Mouse (Mus musculus): ENCODE results near the gene S100a3. TPM values are rescaled to one million over a fixed set of nuclear protein-coding genes. Genes with fewer than 3 reads are reported as not detected.

S100a3 gene
- polyA plus RNA-seq, 1 experiment from 2014 or later = 0.70 TPM

DNA sequence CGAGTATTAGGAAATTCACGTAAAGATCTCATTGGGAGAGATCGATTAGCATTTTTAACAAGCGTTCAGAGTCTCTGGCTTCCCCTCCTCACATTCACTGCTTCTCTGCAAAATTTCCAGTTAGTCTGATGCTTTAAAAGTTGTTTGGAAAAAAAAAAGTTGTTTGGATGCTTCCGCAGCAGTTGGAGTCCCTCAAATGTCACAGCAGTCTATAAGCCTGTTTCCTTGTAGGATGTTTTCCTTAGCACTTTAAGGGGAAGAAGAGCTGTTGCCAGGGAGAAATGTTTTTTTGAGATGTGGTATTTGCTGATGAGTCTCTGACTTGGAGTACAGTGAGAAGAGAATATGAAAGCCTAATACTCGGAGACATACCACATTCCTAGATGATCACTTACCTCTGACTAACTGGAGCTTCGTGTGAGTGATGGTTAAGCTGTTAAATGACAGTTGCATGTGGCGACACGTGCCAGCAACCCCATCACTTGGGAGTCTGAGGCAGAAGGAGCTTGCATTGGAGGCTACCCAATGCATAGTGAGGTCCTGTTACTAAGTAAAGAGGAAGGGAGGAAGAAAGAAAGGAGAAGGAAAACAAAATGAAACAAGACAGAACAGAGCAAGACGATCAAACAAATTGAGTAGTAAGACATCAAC lies 16.1 kb downstream of the S100a3 start:
- H3K27ac ChIP-seq = no peak overlapping the region
- no peak for ATAC-seq (ENCODE audit: low FRiP score, low read depth)
- H3K27me3 ChIP-seq = no peaks in the 10 kb centered on the region
- WGBS = 69% methylated on average over 10 of the region's 10 CpGs
- H3K4me2 ChIP-seq (replicated peaks) = no peak overlapping the region
- no peak overlapping the region for H3K4me3 ChIP-seq
- no peaks in the 10 kb centered on the region for H3K9me3 ChIP-seq
- no peak overlapping the region for H3K9ac ChIP-seq
- H3K4me1 ChIP-seq = peaks cover 3% of the 10 kb centered on the region
- no peaks in the 10 kb centered on the region for H3K36me3 ChIP-seq

GRCm38 (mm10) chr3:90579433-90579832 lies 19.1 kb downstream of the S100a3 start:
- 49% methylated on average over 7 of the region's 7 CpGs for WGBS
- no peak overlapping the region for H3K4me2 ChIP-seq (replicated peaks)
- H3K36me3 ChIP-seq = no peaks in the 10 kb centered on the region
- no peak overlapping the region for H3K27ac ChIP-seq
- 0 out of 2 replicates have a peak, but pooled peaks have one; percentile 22 for ATAC-seq (ENCODE audit: low FRiP score, low read depth)
- peaks cover 3% of the 10 kb centered on the region for H3K4me1 ChIP-seq
- no peaks in the 10 kb centered on the region for H3K27me3 ChIP-seq
- no peak overlapping the region for H3K4me3 ChIP-seq
- H3K9ac ChIP-seq = no peak overlapping the region
- H3K9me3 ChIP-seq = no peaks in the 10 kb centered on the region; the same call in 1 of the 2 replicates

DNA sequence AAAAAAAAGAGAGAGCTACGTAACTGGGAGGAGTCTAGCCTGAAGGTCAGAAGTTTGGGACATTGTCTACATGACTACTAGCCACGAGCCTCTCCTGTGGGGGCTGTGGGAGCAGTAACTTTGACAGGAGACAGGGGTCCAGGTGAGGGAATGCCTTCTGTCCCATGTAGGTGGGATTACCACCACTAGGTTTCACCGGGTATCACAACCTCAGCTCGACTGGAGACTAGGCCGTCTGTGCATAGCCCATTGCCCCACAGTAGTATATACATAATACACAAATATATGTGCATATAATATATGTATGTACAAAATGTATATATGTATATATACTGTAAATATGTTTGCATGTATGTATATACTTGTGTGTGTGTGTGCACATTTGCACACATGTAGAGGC lies 20.8 kb downstream of the S100a3 start:
- WGBS = 87% methylated on average over 5 of the region's 5 CpGs
- ATAC-seq (ENCODE audit: low FRiP score, low read depth) = no peak
- no peaks in the 10 kb centered on the region; the same call in 1 of the 2 replicates for H3K9me3 ChIP-seq

GRCm38 (mm10) chr3:90582156-90582555 lies 21.8 kb downstream of the S100a3 start:
- Histone ChIP-seq H3K4me1 (peaks cover 8% of the 10 kb centered on the region), H3K27ac (no peak overlapping the region), H3K27me3 (no peaks in the 10 kb centered on the region), H3K4me3 (no peak overlapping the region), H3K9ac (no peak overlapping the region), H3K4me2 (replicated peaks) (no peak overlapping the region), H3K36me3 (no peaks in the 10 kb centered on the region), H3K9me3 (no peaks in the 10 kb centered on the region; the same call in 1 of the 2 replicates)
- ATAC-seq (ENCODE audit: low FRiP score, low read depth) = no peak
- 98% methylated on average over 1 of the region's 1 CpGs for WGBS

More for the DNA sequence above, 20.8 kb downstream of the S100a3 start:
- H3K4me2 ChIP-seq (replicated peaks) = no peak overlapping the region
- no peak overlapping the region for H3K9ac ChIP-seq
- no peak overlapping the region for H3K4me3 ChIP-seq
- H3K27ac ChIP-seq = no peak overlapping the region
- no peaks in the 10 kb centered on the region for H3K27me3 ChIP-seq
- H3K36me3 ChIP-seq = no peaks in the 10 kb centered on the region
- H3K4me1 ChIP-seq = peaks cover 8% of the 10 kb centered on the region

DNA sequence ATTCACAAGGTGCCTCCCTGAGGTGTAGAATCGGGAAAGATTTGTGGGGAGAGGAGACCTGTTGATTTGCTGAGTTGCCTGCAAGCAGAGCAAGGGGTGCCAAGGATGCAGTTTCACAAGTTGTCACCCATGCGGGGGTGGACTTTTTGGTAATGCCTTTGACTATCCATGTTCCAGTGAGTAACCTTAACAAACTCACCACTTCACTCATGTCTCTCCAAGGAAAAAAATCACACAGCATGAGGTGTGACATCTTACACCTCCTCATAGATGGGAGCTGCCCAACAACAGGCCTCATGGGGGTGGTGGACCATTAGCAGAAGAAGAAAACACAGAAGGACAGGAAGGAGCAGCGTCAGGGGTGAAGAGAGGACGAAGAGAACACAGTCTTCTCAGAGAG lies 22.2 kb downstream of the S100a3 start:
- 74% methylated on average over 4 of the region's 4 CpGs for WGBS
- no peaks in the 10 kb centered on the region; the same call in 1 of the 2 replicates for H3K9me3 ChIP-seq
- no peak overlapping the region for H3K27ac ChIP-seq
- no peaks in the 10 kb centered on the region for H3K36me3 ChIP-seq
- H3K4me3 ChIP-seq = no peak overlapping the region
- H3K9ac ChIP-seq = no peak overlapping the region
- no peak for ATAC-seq (ENCODE audit: low FRiP score, low read depth)
- peaks cover 8% of the 10 kb centered on the region for H3K4me1 ChIP-seq
- H3K27me3 ChIP-seq = no peaks in the 10 kb centered on the region
- H3K4me2 ChIP-seq (replicated peaks) = no peak overlapping the region

GRCm38 (mm10) chr3:90583893-90584292 lies 23.5 kb downstream of the S100a3 start:
- Histone ChIP-seq H3K4me2 (replicated peaks) (no peak overlapping the region), H3K4me1 (peaks cover 8% of the 10 kb centered on the region), H3K36me3 (no peaks in the 10 kb centered on the region), H3K9ac (no peak overlapping the region), H3K27ac (no peak overlapping the region), H3K9me3 (no peaks in the 10 kb centered on the region; the same call in 1 of the 2 replicates), H3K4me3 (no peak overlapping the region), H3K27me3 (no peaks in the 10 kb centered on the region)
- ATAC-seq (ENCODE audit: low FRiP score, low read depth) = no peak
- WGBS = 32% methylated on average over 3 of the region's 3 CpGs

GRCm38 (mm10) chr3:90585595-90585994 lies 25.2 kb downstream of the S100a3 start:
- no peaks in the 10 kb centered on the region; the same call in 1 of the 2 replicates for H3K9me3 ChIP-seq
- peaks cover 5% of the 10 kb centered on the region; the same call in 1 of the 2 replicates for H3K4me1 ChIP-seq
- no peak overlapping the region for H3K27ac ChIP-seq
- ATAC-seq (ENCODE audit: low FRiP score, low read depth) = no peak; the same call in 1 of the 2 replicates
- no peaks in the 10 kb centered on the region for H3K27me3 ChIP-seq
- WGBS = 32% methylated on average over 5 of the region's 5 CpGs
- H3K9ac ChIP-seq = no peak overlapping the region
- H3K4me2 ChIP-seq (replicated peaks) = no peak overlapping the region
- H3K36me3 ChIP-seq = no peaks in the 10 kb centered on the region
- H3K4me3 ChIP-seq = no peak overlapping the region

DNA sequence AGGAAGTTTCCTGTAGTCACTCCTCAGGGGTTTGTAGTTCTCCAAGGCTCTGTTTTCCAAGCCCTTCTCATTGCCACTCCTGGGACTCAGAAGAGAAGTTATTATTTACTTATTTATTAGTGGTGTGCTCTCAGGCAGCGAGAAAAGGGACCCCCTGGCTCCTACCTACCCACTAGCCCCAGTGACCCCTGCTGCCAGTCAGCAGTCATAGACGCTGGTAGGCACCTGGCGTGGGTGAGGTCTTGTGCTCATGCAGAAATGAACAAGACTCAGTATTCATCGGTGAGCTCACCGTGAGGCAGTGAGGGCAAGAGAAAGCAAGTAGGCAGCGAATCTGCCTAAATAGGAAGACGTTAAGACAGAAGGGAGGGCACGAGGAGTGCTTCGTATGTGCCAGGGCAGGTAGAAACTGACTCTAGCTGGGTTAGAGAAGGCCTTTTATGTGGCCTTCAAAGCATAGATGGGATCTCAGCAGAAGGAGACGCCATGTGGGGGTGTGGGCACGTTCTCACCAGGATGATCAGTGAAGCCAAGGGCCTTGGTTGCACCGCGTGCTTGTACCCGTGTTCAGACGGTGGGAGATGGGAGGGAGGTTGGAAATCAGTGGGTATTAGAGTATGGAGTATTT lies 25.8 kb downstream of the S100a3 start:
- Histone ChIP-seq H3K9ac (no peak overlapping the region), H3K4me3 (no peak overlapping the region), H3K9me3 (no peaks in the 10 kb centered on the region; the same call in 1 of the 2 replicates), H3K27ac (0 out of 2 replicates have a peak overlapping the region, but pooled peaks have one; percentile 0), H3K27me3 (no peaks in the 10 kb centered on the region), H3K4me2 (replicated peaks) (no peak overlapping the region), H3K36me3 (no peaks in the 10 kb centered on the region), H3K4me1 (peaks cover 5% of the 10 kb centered on the region; the same call in 1 of the 2 replicates)
- WGBS = 81% methylated on average over 15 of the region's 15 CpGs
- no peak for ATAC-seq (ENCODE audit: low FRiP score, low read depth)

GRCm38 (mm10) chr3:90586906-90587305 lies 26.5 kb downstream of the S100a3 start:
- no peaks in the 10 kb centered on the region; the same call in 1 of the 2 replicates for H3K9me3 ChIP-seq
- no peak; the same call in 1 of the 2 replicates for ATAC-seq (ENCODE audit: low FRiP score, low read depth)
- 0 out of 2 replicates have a peak overlapping the region, but pooled peaks have one; percentile 0 for H3K27ac ChIP-seq
- H3K36me3 ChIP-seq = no peaks in the 10 kb centered on the region
- no peak overlapping the region for H3K4me2 ChIP-seq (replicated peaks)
- no peak overlapping the region for H3K4me3 ChIP-seq
- WGBS = 66% methylated on average over 10 of the region's 10 CpGs
- H3K9ac ChIP-seq = no peak overlapping the region
- peaks cover 5% of the 10 kb centered on the region; the same call in 1 of the 2 replicates for H3K4me1 ChIP-seq
- H3K27me3 ChIP-seq = no peaks in the 10 kb centered on the region

DNA sequence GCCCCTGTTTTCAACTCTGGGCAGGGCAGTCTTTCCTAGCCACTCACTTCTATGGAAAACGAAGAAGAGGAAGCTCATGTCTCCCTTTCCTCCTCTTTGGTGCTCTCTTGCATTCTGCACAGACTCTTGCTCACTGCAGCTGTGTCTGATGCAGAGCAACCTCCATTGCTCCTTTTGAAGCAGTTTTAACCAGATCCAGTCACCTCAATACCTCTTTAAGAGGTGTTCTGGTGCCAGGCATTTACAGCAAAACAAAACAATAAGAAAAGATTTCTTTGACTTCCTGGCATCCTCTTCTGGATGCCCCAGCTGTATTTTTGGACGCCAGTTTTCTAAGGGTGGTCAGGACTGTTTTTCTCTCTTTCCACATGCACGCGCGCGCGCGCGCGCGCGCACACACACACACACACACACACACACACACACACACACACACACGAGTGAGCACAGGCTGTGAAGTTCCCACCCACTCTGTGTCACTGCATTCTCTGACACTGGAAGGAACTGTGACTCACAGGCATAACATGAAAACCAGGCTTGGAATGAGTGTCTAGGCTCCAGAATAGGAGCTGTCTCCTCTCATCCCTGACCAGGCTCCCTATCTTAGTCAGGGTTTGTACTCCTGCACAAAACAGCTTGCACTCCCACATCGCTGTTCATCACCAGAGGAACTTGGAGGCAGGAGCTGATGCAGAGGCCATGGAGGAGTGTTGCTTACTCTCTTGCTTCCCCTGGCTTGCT lies 27.2 kb downstream of the S100a3 start:
- 84% methylated on average over 14 of the region's 14 CpGs for WGBS
- peaks cover 5% of the 10 kb centered on the region; the same call in 1 of the 2 replicates for H3K4me1 ChIP-seq
- no peaks in the 10 kb centered on the region for H3K9me3 ChIP-seq
- no peak overlapping the region for H3K9ac ChIP-seq
- ATAC-seq (ENCODE audit: low FRiP score, low read depth) = no peak
- no peaks in the 10 kb centered on the region for H3K36me3 ChIP-seq
- no peaks in the 10 kb centered on the region for H3K27me3 ChIP-seq
- H3K4me3 ChIP-seq = no peak overlapping the region
- no peak overlapping the region for H3K27ac ChIP-seq
- no peak overlapping the region for H3K4me2 ChIP-seq (replicated peaks)

GRCm38 (mm10) chr3:90589390-90589789 lies 29.0 kb downstream of the S100a3 start:
- Histone ChIP-seq H3K4me1 (peaks cover 5% of the 10 kb centered on the region; the same call in 1 of the 2 replicates), H3K27me3 (no peaks in the 10 kb centered on the region), H3K9me3 (peaks cover 7% of the 10 kb centered on the region; the same call in 1 of the 2 replicates), H3K36me3 (no peaks in the 10 kb centered on the region), H3K27ac (no peak overlapping the region), H3K4me2 (replicated peaks) (no peak overlapping the region), H3K9ac (no peak overlapping the region), H3K4me3 (no peak overlapping the region)
- ATAC-seq (ENCODE audit: low FRiP score, low read depth) = no peak
- WGBS = 78% methylated on average over 6 of the region's 6 CpGs

GRCm38 (mm10) chr3:90589947-90590346 lies 29.6 kb downstream of the S100a3 start, which contains the start of gene S100a2:
S100a2 (plus strand) TSS chr3:90590247.
- Histone ChIP-seq H3K27me3 (no peaks in the 10 kb centered on the region), H3K36me3 (no peaks in the 10 kb centered on the region), H3K4me2 (replicated peaks) (no peak within 1 kb of the TSS), H3K4me3 (no peak within 1 kb of the TSS), H3K4me1 (peaks cover 5% of the 10 kb centered on the region; the same call in 1 of the 2 replicates), H3K9me3 (peaks cover 7% of the 10 kb centered on the region; the same call in 1 of the 2 replicates), H3K27ac (no peak within 1 kb of the TSS), H3K9ac (no peak within 1 kb of the TSS)
- no peak for ATAC-seq (ENCODE audit: low FRiP score, low read depth)
- 84% methylated on average over 8 of the region's 8 CpGs for WGBS

Data from limb, embryonic 13.5 days (tissue).